Mouse (Mus musculus): ENCODE data around the gene Slc3a2. TPM values are rescaled to one million over a fixed set of nuclear protein-coding genes. Genes with fewer than 3 reads are reported as not detected.

Gene Slc3a2
- polyA plus RNA-seq, 1 experiment from 2014 or later, result 157 TPM

GRCm38 (mm10) chr19:8706930-8707329, 16.2 kb downstream of the Slc3a2 start:
- Histone ChIP-seq H3K9me3 (ENCODE audit: control insufficient read depth, low read length) (no peaks in the 10 kb centered on the region), H3K9ac (replicated peaks; ENCODE audit: low read length) (no peak overlapping the region), H3K27me3 (ENCODE audit: control insufficient read depth, insufficient read depth, low read length) (no peaks in the 10 kb centered on the region), H3K36me3 (ENCODE audit: control insufficient read depth, insufficient read depth, low read length) (peaks cover 46% of the 10 kb centered on the region), H3K4me2 (ENCODE audit: low read length) (no peak overlapping the region), H3K4me3 (replicated peaks; ENCODE audit: low read depth, low read length) (no peak overlapping the region), H3K27ac (replicated peaks; ENCODE audit: low read depth, low read length) (no peak overlapping the region), H3K4me1 (ENCODE audit: control insufficient read depth, insufficient read depth, low read length) (peaks cover 9% of the 10 kb centered on the region)
- ATAC-seq (ENCODE audit: low FRiP score, low TSS enrichment), result no peak
- no peak for DNase-seq
- 98% methylated on average over 7 of the region's 7 CpGs for whole genome bisulfite sequencing

GRCm38 (mm10) chr19:8706132-8706667, 17.0 kb downstream of the Slc3a2 start:
- H3K4me2 ChIP-seq (ENCODE audit: low read length), result no peak overlapping the region
- peaks cover 46% of the 10 kb centered on the region for H3K36me3 ChIP-seq (ENCODE audit: control insufficient read depth, insufficient read depth, low read length)
- no peak overlapping the region for H3K9ac ChIP-seq (replicated peaks; ENCODE audit: low read length)
- no peaks in the 10 kb centered on the region for H3K9me3 ChIP-seq (ENCODE audit: control insufficient read depth, low read length)
- H3K27me3 ChIP-seq (ENCODE audit: control insufficient read depth, insufficient read depth, low read length), result no peaks in the 10 kb centered on the region
- H3K4me3 ChIP-seq (replicated peaks; ENCODE audit: low read depth, low read length), result no peak overlapping the region
- ATAC-seq (ENCODE audit: low FRiP score, low TSS enrichment) (no peak), DNase-seq (no peak)
- 92% methylated on average over 7 of the region's 7 CpGs for WGBS
- no peak overlapping the region for H3K27ac ChIP-seq (replicated peaks; ENCODE audit: low read depth, low read length)
- H3K4me1 ChIP-seq (ENCODE audit: control insufficient read depth, insufficient read depth, low read length), result peaks cover 2% of the 10 kb centered on the region; the same call in 1 of the 2 replicates

- no peak overlapping the region for H3K4me2 ChIP-seq (ENCODE audit: low read length)
- peaks cover 38% of the 10 kb centered on the region for H3K36me3 ChIP-seq (ENCODE audit: control insufficient read depth, insufficient read depth, low read length)
- H3K9me3 ChIP-seq (ENCODE audit: control insufficient read depth, low read length), result no peaks in the 10 kb centered on the region
- H3K4me3 ChIP-seq (replicated peaks; ENCODE audit: low read depth, low read length), result no peak overlapping the region
- WGBS, result 81% methylated on average over 6 of the region's 6 CpGs
- H3K27ac ChIP-seq (replicated peaks; ENCODE audit: low read depth, low read length), result no peak overlapping the region
- H3K27me3 ChIP-seq (ENCODE audit: control insufficient read depth, insufficient read depth, low read length), result no peaks in the 10 kb centered on the region
- H3K4me1 ChIP-seq (ENCODE audit: control insufficient read depth, insufficient read depth, low read length), result no peaks in the 10 kb centered on the region
- DNase-seq (no peak), ATAC-seq (ENCODE audit: low FRiP score, low TSS enrichment) (no peak)
- no peak overlapping the region for H3K9ac ChIP-seq (replicated peaks; ENCODE audit: low read length)
Measured at GRCm38 (mm10) chr19:8705026-8705708, 18.0 kb downstream of the Slc3a2 start.

- WGBS, result 49% methylated on average over 4 of the region's 4 CpGs
- H3K27ac ChIP-seq (replicated peaks; ENCODE audit: low read depth, low read length), result no peak overlapping the region
- H3K9ac ChIP-seq (replicated peaks; ENCODE audit: low read length), result no peak overlapping the region
- ATAC-seq (ENCODE audit: low FRiP score, low TSS enrichment) (no peak), DNase-seq (no peak)
- H3K4me2 ChIP-seq (ENCODE audit: low read length), result no peak overlapping the region
- H3K4me3 ChIP-seq (replicated peaks; ENCODE audit: low read depth, low read length), result no peak overlapping the region
- peaks cover 22% of the 10 kb centered on the region for H3K36me3 ChIP-seq (ENCODE audit: control insufficient read depth, insufficient read depth, low read length)
- no peaks in the 10 kb centered on the region for H3K27me3 ChIP-seq (ENCODE audit: control insufficient read depth, insufficient read depth, low read length)
- H3K4me1 ChIP-seq (ENCODE audit: control insufficient read depth, insufficient read depth, low read length), result no peaks in the 10 kb centered on the region
- H3K9me3 ChIP-seq (ENCODE audit: control insufficient read depth, low read length), result no peaks in the 10 kb centered on the region
Measured at GRCm38 (mm10) chr19:8703571-8703970, 19.6 kb downstream of the Slc3a2 start.

GRCm38 (mm10) chr19:8702458-8702857, 20.7 kb downstream of the Slc3a2 start:
- no peak for DNase-seq
- no peak for ATAC-seq (ENCODE audit: low FRiP score, low TSS enrichment)
- no peak overlapping the region for H3K4me3 ChIP-seq (replicated peaks; ENCODE audit: low read depth, low read length)
- 68% methylated on average over 3 of the region's 3 CpGs for WGBS
- H3K4me2 ChIP-seq (ENCODE audit: low read length), result no peak overlapping the region
- H3K27me3 ChIP-seq (ENCODE audit: control insufficient read depth, insufficient read depth, low read length), result no peaks in the 10 kb centered on the region
- no peak overlapping the region for H3K27ac ChIP-seq (replicated peaks; ENCODE audit: low read depth, low read length)
- no peak overlapping the region for H3K9ac ChIP-seq (replicated peaks; ENCODE audit: low read length)
- H3K4me1 ChIP-seq (ENCODE audit: control insufficient read depth, insufficient read depth, low read length), result no peaks in the 10 kb centered on the region
- no peaks in the 10 kb centered on the region for H3K9me3 ChIP-seq (ENCODE audit: control insufficient read depth, low read length)
- H3K36me3 ChIP-seq (ENCODE audit: control insufficient read depth, insufficient read depth, low read length), result peaks cover 11% of the 10 kb centered on the region

GRCm38 (mm10) chr19:8699652-8700051, 23.5 kb downstream of the Slc3a2 start:
- Histone ChIP-seq H3K4me2 (ENCODE audit: low read length) (no peak overlapping the region), H3K9me3 (ENCODE audit: control insufficient read depth, low read length) (no peaks in the 10 kb centered on the region), H3K9ac (replicated peaks; ENCODE audit: low read length) (no peak overlapping the region), H3K4me1 (ENCODE audit: control insufficient read depth, insufficient read depth, low read length) (no peaks in the 10 kb centered on the region), H3K27ac (replicated peaks; ENCODE audit: low read depth, low read length) (no peak overlapping the region), H3K36me3 (ENCODE audit: control insufficient read depth, insufficient read depth, low read length) (no peaks in the 10 kb centered on the region), H3K27me3 (ENCODE audit: control insufficient read depth, insufficient read depth, low read length) (no peaks in the 10 kb centered on the region), H3K4me3 (replicated peaks; ENCODE audit: low read depth, low read length) (no peak overlapping the region)
- 80% methylated on average over 9 of the region's 9 CpGs for WGBS
- ATAC-seq (ENCODE audit: low FRiP score, low TSS enrichment) (no peak), DNase-seq (no peak)

GRCm38 (mm10) chr19:8695330-8695729, 27.8 kb downstream of the Slc3a2 start:
- Histone ChIP-seq H3K4me3 (replicated peaks; ENCODE audit: low read depth, low read length) (no peak overlapping the region), H3K27me3 (ENCODE audit: control insufficient read depth, insufficient read depth, low read length) (no peaks in the 10 kb centered on the region), H3K36me3 (ENCODE audit: control insufficient read depth, insufficient read depth, low read length) (no peaks in the 10 kb centered on the region), H3K9ac (replicated peaks; ENCODE audit: low read length) (no peak overlapping the region), H3K27ac (replicated peaks; ENCODE audit: low read depth, low read length) (no peak overlapping the region), H3K9me3 (ENCODE audit: control insufficient read depth, low read length) (no peaks in the 10 kb centered on the region), H3K4me1 (ENCODE audit: control insufficient read depth, insufficient read depth, low read length) (no peaks in the 10 kb centered on the region), H3K4me2 (ENCODE audit: low read length) (no peak overlapping the region)
- 72% methylated on average over 6 of the region's 6 CpGs for WGBS
- no peak for ATAC-seq (ENCODE audit: low FRiP score, low TSS enrichment)
- DNase-seq, result no peak

GRCm38 (mm10) chr19:8692740-8693139, 30.4 kb downstream of the Slc3a2 start:
- Histone ChIP-seq H3K4me3 (replicated peaks; ENCODE audit: low read depth, low read length) (no peak overlapping the region), H3K9ac (replicated peaks; ENCODE audit: low read length) (no peak overlapping the region), H3K36me3 (ENCODE audit: control insufficient read depth, insufficient read depth, low read length) (no peaks in the 10 kb centered on the region), H3K9me3 (ENCODE audit: control insufficient read depth, low read length) (no peaks in the 10 kb centered on the region), H3K4me1 (ENCODE audit: control insufficient read depth, insufficient read depth, low read length) (no peaks in the 10 kb centered on the region), H3K27ac (replicated peaks; ENCODE audit: low read depth, low read length) (no peak overlapping the region; the same call in 1 of the 2 replicates), H3K27me3 (ENCODE audit: control insufficient read depth, insufficient read depth, low read length) (no peaks in the 10 kb centered on the region), H3K4me2 (ENCODE audit: low read length) (no peak overlapping the region)
- 68% methylated on average over 5 of the region's 5 CpGs for WGBS
- ATAC-seq (ENCODE audit: low FRiP score, low TSS enrichment) (no peak), DNase-seq (no peak)

- 31% methylated on average over 9 of the region's 9 CpGs for WGBS
- Histone ChIP-seq H3K4me3 (replicated peaks; ENCODE audit: low read depth, low read length) (no peak overlapping the region), H3K27me3 (ENCODE audit: control insufficient read depth, insufficient read depth, low read length) (no peaks in the 10 kb centered on the region), H3K9me3 (ENCODE audit: control insufficient read depth, low read length) (no peaks in the 10 kb centered on the region), H3K4me2 (ENCODE audit: low read length) (no peak overlapping the region), H3K36me3 (ENCODE audit: control insufficient read depth, insufficient read depth, low read length) (no peaks in the 10 kb centered on the region), H3K9ac (replicated peaks; ENCODE audit: low read length) (no peak overlapping the region), H3K4me1 (ENCODE audit: control insufficient read depth, insufficient read depth, low read length) (no peaks in the 10 kb centered on the region), H3K27ac (replicated peaks; ENCODE audit: low read depth, low read length) (no peak overlapping the region)
- ATAC-seq (ENCODE audit: low FRiP score, low TSS enrichment) (no peak), DNase-seq (peak; percentile 40)
Measured at GRCm38 (mm10) chr19:8691871-8692539, 31.2 kb downstream of the Slc3a2 start.
